Mouse (Mus musculus) kidney, postnatal 25 days (tissue): ENCODE data around the gene Gm8765.
"Not testable (repeated sequence)": the region's sequence is repeated elsewhere in the genome, so short reads cannot be mapped to it uniquely, and the experiment has no call there.

Source experiments
- DNase-seq, 2 experiments: peaks; one replicate each; pipeline ENCODE4 v3.0.0; 2021; ENCODE audit warnings: mixed read lengths in 2 of 2

Gm8765 gene

DNA sequence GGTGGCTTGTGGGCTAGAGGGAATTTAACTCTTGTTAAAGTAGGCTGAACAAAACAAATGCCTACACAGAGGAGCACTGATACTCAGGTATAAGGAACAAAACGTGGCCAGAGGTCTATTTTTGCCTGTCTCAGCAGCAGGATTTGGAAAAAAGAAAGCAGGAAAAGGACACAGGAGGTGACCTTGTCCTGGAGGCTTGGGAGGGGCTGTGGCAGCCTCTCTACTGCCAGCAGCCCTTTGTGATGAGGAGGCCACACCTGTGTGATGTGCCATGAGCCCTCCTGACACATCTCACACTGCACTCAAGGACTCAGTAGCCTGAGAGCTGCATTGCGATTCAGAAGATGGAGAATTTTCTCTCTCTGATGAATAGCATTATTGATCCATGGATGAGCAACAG lies at the start of gene Gm8765:
Gene Gm8765, plus strand, starts transcription at position 301 of the 400 bp plus-strand sequence.
- not testable (repeated sequence) for DNase-seq

DNA sequence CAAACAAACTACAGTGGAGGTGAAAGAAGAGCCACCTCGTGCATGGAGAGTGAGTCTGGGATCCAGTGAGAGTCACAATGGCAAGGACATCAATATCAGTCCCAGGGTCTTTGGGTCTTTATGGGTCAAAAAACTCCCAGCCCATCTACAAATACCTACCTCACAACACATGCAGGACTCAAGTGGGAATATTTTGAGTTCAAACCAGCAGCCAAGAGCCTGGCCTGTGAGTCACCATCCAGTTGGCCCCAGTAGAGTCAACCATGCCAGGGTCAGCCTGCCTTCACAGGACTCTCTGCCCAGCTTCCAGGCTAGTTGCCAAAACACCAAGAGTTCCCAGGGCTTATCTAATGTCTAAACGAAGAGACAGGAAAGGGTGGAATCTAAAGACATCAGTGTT lies 49.3 kb upstream of the Gm8765 start:
- DNase-seq = not testable (repeated sequence)

DNA sequence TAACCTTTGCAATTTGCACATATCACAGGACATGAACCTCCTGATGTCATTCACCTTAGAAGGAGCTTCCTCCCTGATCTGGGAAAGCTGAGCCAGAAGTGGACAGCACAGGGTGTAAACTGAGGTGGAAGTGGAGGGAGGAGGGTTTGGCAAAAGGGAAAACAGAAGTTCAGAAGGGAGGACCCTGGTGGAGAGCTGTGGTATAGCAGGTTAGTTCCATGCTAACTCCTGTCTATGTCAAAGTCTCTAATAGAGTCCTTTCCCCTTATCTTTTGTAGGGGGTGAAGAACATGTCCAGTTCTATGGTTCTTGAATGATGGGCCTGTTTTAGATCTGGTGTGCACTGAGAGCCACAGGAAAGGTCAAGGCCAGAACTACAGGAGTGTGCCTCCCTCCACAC lies 52.2 kb downstream of the Gm8765 start:
- not testable (repeated sequence) for DNase-seq

DNA sequence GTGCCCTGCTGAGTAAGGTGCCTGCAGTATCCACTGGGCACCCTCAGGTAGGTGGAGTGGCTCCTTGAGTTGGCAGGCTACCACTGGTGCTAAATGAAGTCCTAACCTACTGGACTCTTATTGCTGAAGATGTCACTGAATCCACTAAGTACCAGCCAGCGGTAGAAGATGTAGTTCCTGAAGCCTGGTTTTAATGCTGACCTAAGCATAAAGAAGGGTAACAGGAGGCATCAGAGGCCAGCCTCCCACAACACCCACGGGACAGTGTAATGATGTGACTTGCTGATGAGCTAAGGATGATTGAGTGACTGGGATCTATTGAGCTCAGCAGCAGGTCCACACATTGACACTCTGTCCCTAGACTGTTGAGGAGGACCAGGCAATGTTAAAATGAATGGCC lies 53.6 kb downstream of the Gm8765 start:
- no peak for DNase-seq

DNA sequence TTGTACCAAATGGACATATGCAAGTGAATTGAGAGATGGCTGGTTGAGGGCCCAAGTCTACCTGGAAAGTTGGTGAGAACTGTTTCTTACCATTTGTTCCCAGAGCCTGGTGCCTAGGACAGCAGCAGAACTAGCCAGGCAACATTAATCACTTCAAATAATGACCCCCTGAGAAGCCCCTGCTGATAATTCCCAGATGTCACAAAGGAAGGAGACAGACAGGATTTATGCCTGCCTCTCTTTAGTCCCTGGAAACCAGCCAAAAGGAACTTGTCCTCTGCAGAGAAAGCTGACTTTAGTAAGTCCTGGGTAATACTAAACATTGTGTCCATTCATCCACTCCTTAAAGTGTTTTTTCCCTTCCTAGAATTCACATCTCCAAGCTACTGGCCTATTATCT lies 54.8 kb downstream of the Gm8765 start:
- DNase-seq = not testable (repeated sequence)
